Mouse (Mus musculus) cerebellum, adult 8-10 months (tissue): ENCODE measurements around the gene Gm20517.
A peak's percentile ranks its signal among the peaks of the same experiment; 100 is the strongest.
"Not testable (repeated sequence)": the region's sequence is repeated elsewhere in the genome, so short reads cannot be mapped to it uniquely, and the experiment has no call there.

ENCODE experiments used
- DNase-seq: peaks from one replicate; pipeline ENCODE4 v3.0.0; 2022

The Gm20517 gene

GRCm38 (mm10) chr17:47597261-47597660, 14.1 kb upstream of the Gm20517 start:
- DNase-seq, result no peak

- peak; percentile 37 for DNase-seq
These were observed 13.4 kb upstream of the Gm20517 start for GRCm38 (mm10) chr17:47597838-47598579.

GRCm38 (mm10) chr17:47598580-47599304, 12.6 kb upstream of the Gm20517 start:
- not testable (repeated sequence) for DNase-seq

GRCm38 (mm10) chr17:47599511-47600297, 11.7 kb upstream of the Gm20517 start:
- DNase-seq, result no peak

GRCm38 (mm10) chr17:47600601-47601388, 10.6 kb upstream of the Gm20517 start:
- no peak for DNase-seq

GRCm38 (mm10) chr17:47601389-47601755, 10.0 kb upstream of the Gm20517 start:
- no peak for DNase-seq

GRCm38 (mm10) chr17:47602289-47602688, 9.1 kb upstream of the Gm20517 start:
- no peak for DNase-seq

- DNase-seq, result no peak
These were observed 5.2 kb upstream of the Gm20517 start for GRCm38 (mm10) chr17:47606220-47606619.

GRCm38 (mm10) chr17:47609182-47609581, 2.2 kb upstream of the Gm20517 start:
- DNase-seq, result no peak

- DNase-seq, result no peak
These were observed 233 bp downstream of the Gm20517 start for GRCm38 (mm10) chr17:47611661-47611982.

GRCm38 (mm10) chr17:47614018-47614417, 2.6 kb downstream of the Gm20517 start:
- no peak for DNase-seq

GRCm38 (mm10) chr17:47616119-47616518, 4.7 kb downstream of the Gm20517 start:
- no peak for DNase-seq

GRCm38 (mm10) chr17:47616652-47617051, 5.3 kb downstream of the Gm20517 start:
- DNase-seq, result no peak

- no peak for DNase-seq
These were observed 6.4 kb downstream of the Gm20517 start for GRCm38 (mm10) chr17:47617605-47618307.

GRCm38 (mm10) chr17:47618556-47619311, 7.3 kb downstream of the Gm20517 start:
- no peak for DNase-seq

GRCm38 (mm10) chr17:47622912-47623554, 11.6 kb downstream of the Gm20517 start:
- DNase-seq, result no peak

GRCm38 (mm10) chr17:47624572-47624971, 13.2 kb downstream of the Gm20517 start:
- not testable (repeated sequence) for DNase-seq

GRCm38 (mm10) chr17:47625088-47625487, 13.7 kb downstream of the Gm20517 start:
- DNase-seq, result no peak

GRCm38 (mm10) chr17:47626031-47626430, 14.6 kb downstream of the Gm20517 start:
- no peak for DNase-seq

- no peak for DNase-seq
These were observed 16.4 kb downstream of the Gm20517 start for GRCm38 (mm10) chr17:47627791-47628190.
